Mouse (Mus musculus): ENCODE measurements around the gene Gm33543.

The Gm33543 gene

DNA sequence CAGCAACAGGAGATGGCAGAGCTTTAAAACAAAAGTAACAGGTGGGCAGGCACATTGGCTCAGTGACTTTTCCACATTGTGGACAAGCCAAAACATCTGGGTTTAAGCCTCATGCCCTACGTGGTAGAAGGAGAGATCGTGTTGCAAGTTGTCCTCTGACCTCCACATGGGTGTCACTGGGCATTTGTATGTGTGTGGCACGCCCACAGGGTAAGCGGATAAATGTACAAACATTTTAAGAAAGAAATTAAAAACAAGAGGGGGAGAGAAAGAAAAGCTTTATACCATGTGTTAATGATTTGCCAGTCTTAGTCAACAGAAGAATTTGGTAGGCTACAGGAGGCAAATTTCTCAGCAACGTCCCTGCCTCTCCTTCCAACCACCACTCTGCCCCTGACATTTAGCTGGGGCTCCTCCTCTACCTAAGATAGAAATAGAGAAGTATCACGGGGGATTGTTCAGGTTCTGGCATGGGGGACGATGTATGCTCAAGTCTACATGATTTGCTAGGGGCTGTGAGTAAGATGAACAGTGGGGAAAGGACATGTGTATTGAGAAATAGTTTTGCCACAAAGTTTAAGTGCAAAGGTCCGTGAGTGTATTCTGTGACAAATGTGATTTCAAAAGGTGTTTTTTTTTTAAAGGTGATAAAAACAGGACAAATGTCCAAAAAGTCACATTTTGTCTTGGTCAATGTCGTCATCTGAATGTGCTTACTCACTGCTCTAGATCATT lies 6.0 kb downstream of the Gm33543 start:
- no peak for DNase-seq (ENCODE audit: low read depth, low spot score)

DNA sequence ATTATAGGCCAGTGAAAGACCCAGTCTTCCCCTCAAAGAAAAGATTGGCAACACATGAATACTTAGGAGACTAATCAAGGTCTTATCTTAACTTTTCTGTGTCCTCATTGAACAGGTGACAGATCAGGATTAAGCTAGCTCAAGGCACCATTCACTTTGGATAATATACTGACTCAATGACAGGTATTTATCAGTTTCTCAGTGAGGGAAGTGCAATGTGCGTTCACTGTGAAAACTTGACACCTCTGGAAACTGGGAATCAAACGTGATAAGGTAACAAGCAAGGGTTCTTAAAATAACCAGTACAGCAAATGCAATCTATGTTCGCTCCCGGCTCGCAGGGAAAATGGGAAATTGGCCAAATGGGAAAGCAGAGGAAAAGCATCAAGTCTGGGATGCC lies 11.8 kb downstream of the Gm33543 start:
- DNase-seq (ENCODE audit: low read depth, low spot score), result no peak

DNA sequence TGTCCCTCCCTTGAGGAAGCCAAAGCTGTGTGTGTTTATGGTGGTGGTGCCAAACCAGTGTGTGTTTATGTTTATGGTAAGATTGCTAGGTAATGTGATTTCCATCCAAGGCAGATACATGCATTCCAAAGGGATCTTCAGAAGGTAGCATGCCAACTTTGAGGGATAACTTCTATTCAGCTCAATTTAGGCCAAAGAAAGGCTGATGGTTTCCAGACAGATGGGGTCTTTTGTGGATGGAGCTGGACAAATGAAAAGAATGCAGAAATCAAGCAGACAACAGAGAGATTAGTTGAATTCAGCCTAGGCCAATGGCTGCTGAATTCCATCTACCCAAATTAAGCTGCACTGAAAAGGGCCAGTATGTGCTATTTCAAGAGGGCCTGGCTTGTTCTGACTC lies 13.3 kb downstream of the Gm33543 start:
- DNase-seq (ENCODE audit: low read depth, low spot score), result no peak

DNA sequence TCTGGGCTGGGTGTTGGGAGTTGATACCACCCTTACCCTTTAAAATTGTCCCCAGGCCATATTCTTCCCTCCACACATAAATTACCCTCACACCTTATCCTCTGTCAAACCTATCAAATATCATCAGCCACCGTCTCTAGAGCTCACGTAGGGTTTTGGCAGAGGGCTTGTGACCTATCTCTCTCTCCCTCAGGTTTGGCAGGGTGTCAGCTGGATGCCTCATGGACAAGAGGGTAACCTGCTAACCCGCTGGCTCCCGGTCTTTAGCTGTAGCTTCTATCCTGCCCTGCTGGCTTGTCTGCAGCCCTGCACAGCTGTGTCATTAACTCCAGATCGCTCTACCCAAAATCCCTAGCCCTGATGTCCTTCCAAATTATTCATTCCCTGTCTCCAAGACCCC lies 14.4 kb downstream of the Gm33543 start:
- no peak for DNase-seq (ENCODE audit: low read depth, low spot score)

DNA sequence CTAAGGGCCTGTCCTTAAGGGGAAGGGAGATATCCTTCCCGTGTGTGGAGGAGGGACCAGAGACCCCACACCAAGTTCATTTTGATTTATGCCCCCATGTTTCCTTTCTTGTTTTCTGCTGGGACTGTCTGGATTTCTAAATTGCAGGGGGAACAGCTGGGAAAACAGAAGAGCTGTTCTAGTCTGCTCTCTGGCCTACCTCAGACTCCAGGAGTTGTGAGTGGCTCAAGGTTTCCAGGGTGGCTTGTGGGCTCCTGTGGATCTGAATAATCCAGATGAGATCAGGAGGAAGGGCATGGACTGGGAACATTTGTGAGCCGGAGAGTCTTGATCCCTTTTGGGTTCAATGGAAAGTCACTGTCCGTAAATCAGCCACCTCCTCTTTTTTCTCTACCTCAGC lies 17.1 kb downstream of the Gm33543 start:
- no peak for DNase-seq (ENCODE audit: low read depth, low spot score)

DNA sequence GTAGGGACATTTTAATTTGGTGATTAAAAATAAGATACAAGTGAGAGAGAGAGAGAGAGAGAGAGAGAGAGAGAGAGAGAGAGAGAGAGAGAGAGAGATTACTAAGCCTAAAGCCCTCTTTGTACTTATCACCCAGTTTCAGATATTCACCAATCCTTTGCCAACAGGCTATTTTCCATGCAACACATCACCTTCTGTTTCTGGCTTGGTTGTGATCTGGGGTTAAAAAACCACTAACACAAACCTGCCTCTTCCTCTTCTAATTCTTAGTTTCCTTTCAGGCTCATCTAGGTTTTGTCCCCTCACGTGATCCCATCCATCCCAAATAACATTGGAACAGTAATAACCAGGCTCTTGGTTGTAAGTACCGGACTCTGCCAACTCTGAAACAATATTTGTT lies 24.2 kb downstream of the Gm33543 start:
- no peak for DNase-seq (ENCODE audit: low read depth, low spot score)

DNA sequence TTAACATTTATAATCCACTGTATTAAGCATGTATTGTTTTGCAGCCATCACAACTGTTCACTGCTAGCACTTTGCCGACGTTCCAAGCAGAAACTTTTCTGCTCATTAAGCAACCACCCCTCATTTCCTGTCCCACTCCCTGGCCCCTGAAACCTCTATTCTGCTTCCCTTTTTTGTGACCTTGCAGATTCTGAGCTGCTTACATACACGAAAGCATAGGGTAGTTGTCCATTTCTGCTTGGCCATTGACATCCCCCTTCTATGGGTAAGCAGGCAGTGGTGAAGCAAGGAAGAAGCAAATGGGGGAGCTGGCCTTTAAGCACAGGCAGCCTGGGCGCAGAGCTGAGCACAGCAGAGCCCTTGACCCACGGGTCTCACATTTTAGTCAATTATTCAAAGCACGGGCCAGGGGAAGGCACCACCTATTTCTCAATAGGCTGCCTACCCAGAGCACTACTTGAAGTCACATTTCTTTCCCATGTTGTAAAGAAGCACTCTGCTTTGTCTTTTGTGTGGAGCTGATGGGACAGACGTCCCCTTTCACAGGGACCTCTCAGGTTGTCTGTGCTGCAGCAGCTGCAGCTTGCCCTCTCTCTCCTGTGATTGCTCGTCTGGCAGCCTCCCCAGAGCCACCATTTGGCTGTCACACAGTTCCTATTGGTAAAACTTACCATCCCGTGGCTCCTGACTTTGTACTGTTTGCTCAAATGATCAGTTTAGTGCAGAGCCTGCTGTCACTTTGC lies 25.1 kb downstream of the Gm33543 start:
- DNase-seq (ENCODE audit: low read depth, low spot score), result peak; percentile 16

DNA sequence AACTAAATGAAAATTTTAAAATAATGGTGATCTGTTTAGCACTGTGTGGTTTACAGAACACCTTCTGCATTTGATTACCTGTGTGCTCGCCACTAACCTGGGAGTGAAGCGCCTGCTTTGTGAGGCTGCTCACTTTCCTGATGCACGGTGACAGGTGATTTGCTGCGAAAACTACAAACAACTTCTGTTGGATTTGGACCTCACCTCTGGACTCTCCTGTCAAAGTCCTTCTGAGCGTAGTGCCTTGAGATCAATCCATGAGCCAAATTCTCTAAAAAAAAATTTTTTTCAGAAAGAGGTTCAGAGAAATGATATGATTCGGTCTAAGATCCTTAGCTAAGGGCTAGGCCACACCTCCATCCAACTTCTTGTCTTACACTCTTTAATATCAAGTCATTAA lies 28.4 kb downstream of the Gm33543 start:
- DNase-seq (ENCODE audit: low read depth, low spot score), result no peak

DNA sequence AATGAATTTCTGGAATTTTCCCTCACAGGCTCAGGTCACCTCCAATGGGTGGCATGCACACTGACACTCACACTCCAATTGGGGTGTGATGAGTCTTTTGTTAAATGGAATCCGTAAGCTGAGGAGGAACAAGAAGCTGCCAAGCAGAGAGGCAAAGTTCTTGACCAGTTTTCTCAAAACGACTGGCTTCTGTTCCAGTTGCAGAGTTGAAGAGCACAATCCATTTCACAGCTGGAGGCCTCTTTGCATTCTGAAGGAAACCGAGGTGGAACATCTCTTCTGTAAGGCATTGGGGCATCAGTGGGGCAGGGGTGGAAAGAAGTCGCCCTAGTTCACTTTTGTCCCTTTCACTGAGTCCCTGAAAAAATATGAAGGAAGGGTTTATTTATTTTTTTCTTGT lies 30.9 kb downstream of the Gm33543 start:
- DNase-seq (ENCODE audit: low read depth, low spot score), result peak; percentile 72

DNA sequence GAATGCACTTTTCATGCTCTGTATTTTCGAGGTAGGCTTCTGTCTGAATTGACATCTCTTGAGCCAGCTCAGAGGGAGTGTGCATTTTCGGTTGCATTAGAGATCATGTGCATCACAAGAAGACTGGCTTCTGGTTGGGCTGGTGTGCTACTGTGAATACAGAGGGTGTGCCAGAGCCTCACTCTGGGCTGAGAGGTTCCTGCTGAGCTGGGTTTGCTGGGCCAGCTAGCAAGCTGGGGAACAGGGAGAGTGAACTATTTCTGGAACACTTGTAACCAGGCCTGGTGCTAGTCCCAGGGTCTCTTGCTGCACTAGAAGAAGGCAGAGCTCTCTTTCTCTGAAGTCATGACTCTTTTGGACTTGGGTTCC lies 41.3 kb downstream of the Gm33543 start:
- no peak for DNase-seq (ENCODE audit: low read depth, low spot score)

DNA sequence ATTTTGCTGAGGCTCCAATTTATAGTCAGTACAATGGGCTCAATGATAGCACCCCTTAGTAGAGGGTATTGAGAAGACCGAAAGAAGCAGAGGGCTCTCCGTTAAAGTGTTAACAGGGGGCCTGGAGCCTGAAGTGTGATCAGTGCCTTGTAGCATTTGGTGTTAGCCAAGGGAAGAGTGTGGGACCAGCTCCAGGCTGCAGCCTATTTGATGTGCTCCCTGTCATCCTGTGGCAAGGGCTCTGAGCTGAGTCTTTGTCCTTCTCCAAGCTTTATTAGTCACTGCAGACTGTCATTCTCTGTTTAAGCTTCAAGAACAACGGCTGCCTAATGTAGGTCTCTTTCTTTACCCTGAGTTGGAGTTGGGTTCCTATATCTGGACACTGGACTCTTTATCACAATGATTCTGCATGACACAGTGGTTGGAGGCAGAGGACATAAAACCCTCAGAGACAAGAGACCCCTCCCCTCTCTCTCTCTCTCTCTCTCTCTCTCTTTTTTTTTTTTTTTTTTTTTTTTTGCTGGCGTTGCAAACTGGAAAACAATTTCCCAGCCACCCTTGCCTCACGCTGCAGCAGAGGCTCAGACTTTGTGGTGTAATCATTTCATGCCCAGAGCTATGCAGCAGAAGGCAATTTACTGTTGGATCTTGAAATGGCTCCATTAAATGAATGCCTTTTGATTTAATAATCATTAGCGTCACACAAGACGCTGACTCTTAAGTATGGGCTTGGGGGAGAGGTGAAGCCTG lies 41.9 kb downstream of the Gm33543 start:
- no peak for DNase-seq (ENCODE audit: low read depth, low spot score)

DNA sequence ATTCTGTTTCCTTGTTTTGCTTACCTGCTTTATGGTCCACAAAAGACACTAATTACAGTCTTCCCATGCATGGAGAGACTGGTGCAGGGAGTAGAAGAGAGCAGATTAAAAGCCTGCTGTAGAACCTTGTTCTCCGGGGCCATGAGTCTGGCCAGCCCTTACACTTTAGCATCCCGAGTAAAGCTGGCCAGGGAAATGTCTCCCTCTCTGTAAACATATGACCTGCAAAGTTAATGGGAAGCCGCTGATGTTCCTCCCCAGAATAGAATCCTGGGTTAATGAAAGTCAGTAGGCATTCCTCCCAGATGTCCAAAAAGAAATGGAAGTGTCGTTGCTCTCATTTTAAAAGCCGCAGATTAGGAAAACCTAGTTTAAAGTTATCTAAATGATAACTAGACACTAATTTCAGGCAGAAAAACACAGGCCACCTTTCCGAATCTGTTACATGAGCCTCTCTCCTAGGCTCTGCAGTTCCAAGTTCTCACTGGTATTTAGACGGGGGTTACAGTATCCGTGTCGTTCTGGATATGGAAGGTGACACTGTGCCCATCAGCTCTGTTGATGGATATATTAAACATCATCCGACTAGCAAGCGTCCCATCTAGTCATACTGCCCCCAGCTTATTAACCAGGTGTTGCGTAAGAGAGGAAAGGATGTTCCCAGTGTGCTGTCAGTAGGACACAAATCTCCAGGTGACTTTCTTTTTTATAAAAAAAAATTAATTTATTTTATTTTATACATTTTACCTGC lies 44.9 kb downstream of the Gm33543 start:
- DNase-seq (ENCODE audit: low read depth, low spot score), result no peak

DNA sequence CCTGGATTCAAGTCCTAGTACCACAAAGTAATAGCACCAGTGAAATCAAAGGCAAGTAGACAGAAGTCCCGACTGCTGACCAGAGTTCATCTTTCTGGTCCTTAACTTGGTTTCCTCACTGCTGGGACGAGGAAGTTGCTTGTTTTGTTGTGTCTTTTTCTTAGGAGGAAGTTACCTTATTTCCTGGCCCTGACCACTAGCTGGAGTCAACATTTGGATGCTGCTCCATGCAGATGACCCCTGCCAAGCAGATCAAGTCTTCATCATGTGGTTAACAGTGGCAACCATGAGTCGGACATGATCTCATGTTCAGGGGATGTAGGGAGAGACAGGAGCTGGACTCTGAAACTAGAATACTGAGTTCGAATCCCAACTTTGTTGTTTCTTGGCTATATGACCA lies 47.2 kb downstream of the Gm33543 start:
- no peak for DNase-seq (ENCODE audit: low read depth, low spot score)

DNA sequence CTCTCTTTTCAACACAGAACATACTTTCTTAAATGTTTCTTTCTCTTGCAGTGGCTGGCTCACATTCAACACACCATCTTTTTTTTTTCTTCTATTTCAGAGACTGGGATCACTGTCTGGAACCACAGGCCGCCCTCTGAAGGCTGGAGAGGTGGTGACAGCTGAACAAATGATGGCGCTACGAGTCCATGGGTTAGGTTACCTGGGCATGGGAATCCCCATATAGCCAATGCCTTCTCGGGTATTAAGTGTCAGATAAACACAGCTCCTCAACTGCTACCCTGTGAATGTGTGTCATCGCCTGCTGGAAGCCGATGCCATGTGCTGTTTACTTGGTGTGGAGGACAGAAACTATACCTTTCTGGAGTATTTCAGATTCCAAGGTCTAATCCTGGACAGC lies 48.0 kb downstream of the Gm33543 start:
- no peak for DNase-seq (ENCODE audit: low read depth, low spot score)

DNA sequence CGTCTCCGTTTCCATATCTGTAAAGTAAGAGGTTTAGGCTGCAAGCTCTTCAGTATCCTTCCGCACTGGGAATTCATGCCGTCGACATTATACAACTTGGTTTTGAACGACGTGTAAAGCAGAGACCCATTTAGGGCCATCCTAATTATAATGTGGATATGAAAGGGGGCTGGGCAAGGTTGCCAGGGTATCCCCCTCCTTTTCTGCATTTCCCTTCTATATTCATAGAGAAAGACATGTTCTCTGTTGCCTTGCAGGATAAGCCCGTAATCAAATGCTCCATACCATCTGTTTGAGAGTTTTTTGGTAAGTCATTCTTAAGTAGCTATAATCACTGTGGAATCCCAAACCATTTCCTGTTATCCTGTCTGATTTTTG lies 51.3 kb downstream of the Gm33543 start:
- no peak for DNase-seq (ENCODE audit: low read depth, low spot score)

DNA sequence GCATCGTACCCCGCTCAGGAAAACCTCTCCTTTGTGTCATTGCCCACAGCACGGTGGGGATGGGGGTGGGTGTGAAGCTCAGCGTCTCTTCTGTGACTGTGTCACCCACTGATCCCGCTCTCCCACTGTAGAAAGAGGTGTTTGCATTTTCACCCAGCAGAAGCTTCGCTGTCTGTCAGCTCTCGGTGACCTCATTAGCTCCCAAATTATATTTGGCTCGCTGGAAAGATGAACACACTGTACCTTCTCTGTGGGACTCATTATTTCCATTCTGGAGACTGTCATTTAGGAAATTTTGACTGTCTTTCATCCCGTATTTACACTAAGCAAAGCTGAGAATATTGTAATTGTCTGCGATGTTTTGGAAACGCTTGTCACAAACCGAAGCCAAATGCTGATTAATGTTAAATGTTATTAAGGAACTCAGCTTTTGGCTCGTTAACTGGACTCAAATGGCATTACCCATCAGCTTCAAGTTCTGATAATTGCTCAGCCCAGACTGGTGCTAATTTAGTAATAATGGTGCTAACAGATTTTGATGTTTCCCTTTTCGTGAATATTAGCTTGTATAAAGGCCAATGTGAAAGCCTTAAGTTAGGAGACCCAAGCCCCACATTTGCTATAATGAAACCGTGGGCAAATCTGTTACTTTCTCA lies 51.8 kb downstream of the Gm33543 start:
- no peak for DNase-seq (ENCODE audit: low read depth, low spot score)

DNA sequence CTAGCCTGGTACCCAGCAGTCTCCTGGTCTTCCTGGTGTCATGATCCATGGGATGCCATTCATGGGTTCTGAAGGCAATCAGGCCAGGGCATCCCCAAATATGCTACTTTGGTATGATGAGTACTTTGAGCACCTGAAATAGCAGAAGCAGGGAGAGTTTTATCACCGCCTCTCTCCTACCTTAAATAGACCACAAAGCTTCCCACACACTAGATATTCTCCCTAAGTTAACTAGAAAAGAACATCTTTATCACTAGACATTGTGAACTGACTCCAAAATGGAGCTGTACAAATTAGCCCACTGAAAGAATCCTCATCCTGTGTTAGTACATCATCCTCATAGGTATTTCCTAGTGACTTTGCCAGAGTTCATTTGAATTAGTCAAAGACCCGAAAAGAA lies 55.6 kb downstream of the Gm33543 start:
- no peak for DNase-seq (ENCODE audit: low read depth, low spot score)

DNA sequence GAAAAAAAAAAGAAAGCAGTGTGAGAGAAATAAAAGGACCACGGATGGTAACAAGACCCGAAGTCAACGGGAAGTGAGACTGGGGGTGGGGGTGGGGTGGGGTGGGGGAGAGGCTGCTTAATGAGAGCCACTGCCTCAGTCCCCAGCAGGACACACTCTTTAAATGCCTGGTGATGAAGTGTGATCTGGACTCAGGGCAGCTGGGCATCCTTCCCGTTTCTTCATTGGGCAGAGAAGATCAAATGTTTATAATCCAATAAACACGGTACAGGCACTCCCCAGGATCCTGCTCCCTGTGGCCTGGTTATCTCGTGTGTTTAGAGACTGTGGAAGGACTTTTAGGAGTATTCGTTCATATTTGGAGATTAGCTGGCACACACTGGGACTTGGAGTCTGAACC lies 57.9 kb downstream of the Gm33543 start:
- no peak for DNase-seq (ENCODE audit: low read depth, low spot score)

DNA sequence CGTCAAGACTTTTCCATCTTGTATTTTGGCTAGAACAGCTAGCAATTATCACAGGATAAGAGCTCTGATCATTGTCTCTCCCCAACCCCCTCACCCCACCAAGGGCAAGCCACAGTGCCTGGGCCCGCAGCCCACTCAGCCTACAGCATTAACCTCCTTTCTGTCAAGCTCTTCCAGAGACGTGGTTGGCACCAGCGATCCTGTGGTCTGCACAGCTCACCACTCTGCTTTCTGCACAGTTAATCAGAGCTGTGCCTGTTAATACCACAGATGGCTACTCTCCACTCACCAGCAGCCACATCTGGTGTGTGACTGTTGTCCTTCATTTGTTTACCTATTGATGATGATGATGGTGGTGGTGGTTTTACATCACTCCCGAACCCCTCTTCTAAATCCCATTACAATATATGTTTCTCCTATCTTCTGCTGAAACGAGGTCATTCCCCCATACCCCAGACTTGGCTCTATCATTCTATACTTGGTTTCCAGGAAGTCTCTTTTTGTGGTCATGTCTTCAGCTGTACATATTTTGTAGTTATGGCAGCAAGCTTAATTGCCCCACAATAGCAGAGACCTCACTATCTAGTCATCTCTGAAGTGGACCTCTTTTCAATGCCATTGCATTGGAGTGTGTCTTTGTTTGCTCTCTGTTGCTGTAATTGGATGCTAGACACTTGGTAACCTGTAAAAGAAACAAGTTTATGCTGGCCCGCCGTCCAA lies 61.7 kb downstream of the Gm33543 start:
- no peak for DNase-seq (ENCODE audit: low read depth, low spot score)

DNA sequence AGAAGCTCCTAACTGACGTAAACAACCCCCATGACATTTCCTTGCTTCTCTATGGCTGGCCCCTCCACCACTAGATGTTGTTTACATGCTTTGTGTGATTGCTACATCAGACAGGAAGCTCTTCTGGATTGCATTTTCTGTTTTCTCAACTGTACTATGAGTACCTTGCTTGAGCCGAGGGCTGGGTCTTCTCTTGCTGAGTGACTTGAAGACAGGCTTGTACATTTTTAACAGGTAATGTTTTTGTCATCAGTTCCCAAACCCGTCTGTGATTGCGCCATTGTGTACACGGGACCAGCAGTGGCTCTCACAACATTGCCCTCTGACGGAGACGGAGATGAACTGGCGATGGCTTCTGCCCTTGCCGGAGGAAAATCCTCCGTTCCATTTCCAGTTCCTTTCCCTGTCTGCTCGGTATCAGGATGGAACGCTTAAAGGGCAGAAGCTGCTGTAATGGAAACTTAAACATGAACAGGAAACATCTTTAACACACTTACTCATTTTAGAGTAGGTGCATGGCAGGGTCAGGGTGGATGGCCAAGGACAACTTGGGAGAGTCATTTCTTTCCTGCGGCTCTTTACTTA lies 62.8 kb downstream of the Gm33543 start:
- DNase-seq (ENCODE audit: low read depth, low spot score), result peak; percentile 42

DNA sequence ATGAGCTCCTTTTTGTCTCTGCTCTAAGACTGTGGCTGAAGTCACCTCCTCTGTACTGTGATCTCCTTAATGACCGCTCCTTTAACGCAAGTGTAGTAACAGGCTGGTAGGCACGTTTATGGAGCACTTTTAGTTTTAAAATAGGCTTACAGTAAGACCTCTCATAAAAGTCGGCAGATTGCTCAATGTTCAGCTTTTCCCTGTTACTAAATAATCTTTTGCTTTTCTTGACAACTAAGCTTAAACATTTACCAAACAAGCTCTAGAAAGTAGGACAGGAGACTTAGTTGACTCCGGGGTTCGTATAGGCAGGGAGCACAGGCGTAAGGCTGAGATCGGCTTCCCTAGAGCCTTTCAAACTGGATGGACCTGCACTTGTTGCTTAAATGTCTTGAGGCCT lies 64.1 kb downstream of the Gm33543 start:
- no peak for DNase-seq (ENCODE audit: low read depth, low spot score)
